Mouse (Mus musculus) heart, adult 9 months (tissue): ENCODE measurements around the gene Mydgf.

ENCODE experiments used
- DNase-seq, 2 experiments: peaks; one replicate each; pipeline ENCODE4 v3.0.0; 2022; ENCODE audit warnings: low spot score in 2 of 2

The Mydgf gene

DNA sequence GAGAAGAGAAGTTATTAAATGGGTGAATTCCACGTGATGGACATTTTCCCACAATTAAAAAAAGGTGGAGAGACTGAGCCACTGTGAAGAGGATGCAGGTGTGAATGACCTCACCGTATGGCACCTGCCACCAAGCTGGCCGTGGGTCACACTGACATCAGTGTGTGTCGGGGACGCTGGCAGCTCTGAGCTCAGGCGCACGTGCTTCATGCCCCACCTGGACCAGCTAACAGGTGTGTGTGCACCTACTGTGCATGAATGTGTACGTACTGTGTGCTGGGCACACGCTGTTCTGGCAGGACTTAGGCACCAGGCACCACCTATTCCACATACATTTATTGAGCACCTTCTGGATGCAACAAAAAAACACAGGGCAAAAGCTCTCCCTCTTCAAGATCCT lies 39.2 kb downstream of the Mydgf start:
- DNase-seq = no peak

DNA sequence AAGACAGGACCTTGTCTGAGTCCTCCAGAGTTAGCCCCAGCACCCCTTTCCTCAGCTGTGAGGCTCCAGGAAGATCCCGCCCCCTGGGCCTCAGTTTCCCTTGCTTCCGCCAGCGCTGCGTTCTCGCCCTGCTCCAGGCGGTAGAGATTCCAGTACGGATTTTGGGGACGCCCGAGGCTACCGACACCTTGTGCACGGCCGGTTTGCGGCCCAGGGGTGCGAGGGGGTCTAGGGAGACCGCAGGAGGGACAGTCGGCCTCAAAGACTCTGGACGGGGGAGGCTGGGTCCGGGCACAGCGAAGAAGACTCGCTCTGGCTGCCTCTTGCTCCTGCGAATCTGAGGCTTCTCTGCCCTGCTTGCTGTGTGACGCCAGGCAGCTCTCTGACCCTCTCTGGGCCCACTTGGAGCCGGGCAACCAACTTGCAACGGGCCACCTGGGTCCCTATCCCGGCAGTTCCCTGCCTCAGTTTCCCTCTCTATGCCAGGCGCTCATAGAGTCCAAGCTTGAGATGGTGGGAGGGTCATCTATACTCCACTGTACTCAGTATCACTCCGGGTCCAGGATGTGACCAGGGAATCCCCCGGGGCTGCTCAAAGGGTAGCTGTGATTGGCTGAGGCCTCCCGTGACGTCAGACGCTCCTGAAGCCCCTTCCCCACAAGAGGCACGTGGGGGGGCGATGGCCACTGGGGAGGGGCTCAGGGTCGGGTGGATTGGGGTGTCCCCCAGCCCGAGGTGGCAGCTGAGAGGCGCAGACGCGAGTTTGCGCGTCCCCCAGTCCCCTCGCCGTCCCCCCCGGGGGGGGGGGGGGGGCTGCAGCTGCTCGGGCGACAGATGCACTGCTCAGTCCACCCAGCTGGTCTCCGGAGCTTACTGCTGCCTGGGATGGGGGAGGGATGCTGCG lies 41.8 kb downstream of the Mydgf start:
- DNase-seq = no peak

DNA sequence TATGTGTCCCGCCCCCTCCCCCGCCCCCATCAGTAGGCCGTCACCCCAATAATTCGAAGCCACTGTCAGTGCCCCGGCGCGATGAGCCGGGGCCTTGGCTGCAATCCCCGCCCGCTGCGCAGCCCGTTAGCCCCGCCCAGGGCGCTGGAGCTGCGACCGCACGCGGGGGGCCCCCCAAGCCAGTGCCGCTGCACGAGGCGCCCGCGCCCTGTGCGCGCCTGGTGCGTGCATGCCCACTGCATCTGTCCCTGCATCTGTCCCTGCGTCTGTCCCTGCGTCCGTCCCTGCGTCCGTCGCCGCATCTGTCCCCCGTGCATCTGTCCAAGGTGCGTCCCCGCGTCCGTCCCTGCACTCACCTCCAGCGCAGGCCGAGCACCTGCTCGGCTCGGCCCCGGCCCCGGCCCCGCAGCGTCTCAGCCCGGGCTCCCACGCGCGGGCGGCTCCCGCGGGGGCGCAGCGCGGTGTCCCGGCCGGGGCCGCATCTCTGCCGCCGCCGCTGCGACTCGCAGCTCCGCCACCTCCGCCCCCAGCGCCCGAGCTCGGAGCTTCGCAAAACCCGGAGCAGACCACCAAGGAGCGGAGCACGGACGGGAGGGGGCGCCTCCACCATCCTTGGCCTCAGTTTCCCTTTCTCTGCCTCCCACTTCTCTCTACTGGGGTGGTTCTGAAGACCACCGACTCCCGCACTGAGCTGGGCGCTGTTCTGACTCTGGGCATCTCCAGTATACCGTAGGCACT lies 43.7 kb downstream of the Mydgf start, which contains the start of gene Sema6b:
Gene Sema6b (minus strand): TSS at position 486 of the 738 bp plus-strand sequence.
- no peak for DNase-seq

DNA sequence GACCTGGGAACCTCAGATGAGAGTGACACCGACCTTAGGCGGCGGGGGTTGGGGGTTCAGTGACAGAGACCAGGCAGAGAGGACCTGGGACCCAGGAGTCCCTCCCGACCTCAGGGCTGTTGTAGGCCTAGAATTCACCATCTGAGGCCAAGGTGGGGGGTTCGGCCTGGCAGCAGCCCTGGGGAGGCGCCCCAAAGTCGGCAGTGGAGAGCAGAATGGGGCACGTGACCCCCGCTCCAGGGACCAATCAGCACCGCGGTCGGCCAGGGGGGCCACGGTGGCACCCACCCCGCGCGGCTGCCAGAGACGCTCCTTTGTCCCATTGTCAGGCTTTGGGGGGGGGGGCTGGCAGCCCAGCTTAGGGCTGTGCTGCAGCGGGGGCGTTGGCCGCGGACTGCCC lies 44.4 kb downstream of the Mydgf start:
- DNase-seq = no peak

DNA sequence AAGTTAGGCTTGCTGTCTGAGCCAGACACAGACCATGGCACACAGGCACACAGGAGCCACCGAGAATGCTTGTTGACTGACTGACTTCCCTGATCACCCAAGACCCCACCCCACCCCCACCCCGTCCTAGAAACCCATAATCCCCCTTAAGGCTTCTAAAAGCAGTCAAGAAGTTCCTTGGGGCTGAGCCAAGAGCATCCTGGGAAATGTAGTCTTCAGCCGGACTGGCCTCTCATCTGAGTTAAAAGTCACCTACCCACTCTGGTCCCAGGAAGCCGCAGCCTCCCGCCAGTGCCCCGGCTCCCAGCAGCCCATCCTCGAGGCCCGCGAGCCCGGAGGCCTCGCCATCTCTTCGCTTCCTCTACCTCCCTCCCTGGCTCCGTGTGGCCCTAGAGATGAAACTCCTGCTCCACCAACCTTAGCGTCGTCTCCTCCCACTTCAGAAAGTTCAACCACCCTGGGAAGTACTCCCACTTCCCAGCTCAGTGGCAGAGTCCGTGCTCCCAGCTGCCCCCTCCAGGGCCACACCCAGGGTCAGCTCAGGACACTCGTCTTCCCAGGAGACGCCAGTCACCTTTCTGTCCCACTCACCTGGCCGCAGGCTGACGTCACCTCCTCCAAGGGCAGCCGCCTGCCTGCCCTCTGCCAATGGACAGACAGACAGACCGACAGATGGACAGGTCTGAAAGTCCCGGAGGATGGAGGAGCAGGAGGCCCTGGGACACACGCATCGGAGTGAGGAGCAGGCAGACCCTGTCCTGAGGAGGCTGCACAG lies 45.7 kb downstream of the Mydgf start:
- DNase-seq = no peak

DNA sequence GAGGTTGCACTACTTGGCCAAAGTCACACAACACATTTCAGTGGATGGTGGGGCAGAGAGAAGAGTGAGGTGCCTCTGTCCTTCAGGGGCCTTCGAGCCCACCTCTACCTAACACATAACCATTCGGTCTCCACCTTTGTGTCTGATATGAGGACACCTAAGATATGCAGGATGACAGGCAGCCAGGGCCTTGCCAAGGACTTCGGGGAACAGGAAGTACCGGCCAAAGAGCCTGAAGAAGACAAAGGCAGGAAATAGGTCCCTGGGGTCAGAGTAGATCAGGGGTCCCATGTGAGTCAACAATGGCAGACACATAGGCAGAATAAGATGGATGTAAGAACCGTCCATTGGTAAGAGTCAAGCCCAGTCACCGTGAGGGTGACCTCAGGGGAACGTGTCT lies 47.2 kb downstream of the Mydgf start:
- no peak for DNase-seq

- DNase-seq = peak; percentile 67 to 70
These were observed 49.2 kb downstream of the Mydgf start for GRCm38 (mm10) chr17:56134463-56134971.

- DNase-seq = peak; percentile 89 to 93
These were observed 50.0 kb downstream of the Mydgf start for GRCm38 (mm10) chr17:56133457-56134363.

- peak in 1 of 2 experiments; percentile 79 for DNase-seq
These were observed 51.1 kb downstream of the Mydgf start for GRCm38 (mm10) chr17:56132661-56133060.

GRCm38 (mm10) chr17:56131814-56132213 lies 51.9 kb downstream of the Mydgf start:
- no peak for DNase-seq

DNA sequence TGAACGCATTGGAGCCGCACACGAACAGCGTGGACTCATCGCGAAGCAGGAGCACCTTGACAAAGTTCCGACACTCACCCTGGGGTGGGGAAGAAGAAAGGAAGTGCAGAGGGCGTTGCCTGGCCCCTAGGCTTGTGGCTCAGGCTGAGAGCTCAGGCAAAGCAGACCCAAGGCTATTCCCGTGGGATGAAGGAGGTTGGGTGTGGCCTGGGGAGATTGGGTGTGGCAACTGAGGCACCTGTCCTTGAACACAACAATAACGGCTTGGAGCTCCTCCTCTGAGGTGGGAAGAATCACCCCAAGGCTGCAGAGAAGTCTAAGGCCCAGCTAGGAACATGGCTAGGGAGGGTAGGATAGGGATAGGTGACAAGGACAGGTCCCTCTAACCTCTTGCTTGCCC lies 52.6 kb downstream of the Mydgf start:
- DNase-seq = no peak

GRCm38 (mm10) chr17:56128246-56128645 lies 55.5 kb downstream of the Mydgf start:
- DNase-seq = no peak

DNA sequence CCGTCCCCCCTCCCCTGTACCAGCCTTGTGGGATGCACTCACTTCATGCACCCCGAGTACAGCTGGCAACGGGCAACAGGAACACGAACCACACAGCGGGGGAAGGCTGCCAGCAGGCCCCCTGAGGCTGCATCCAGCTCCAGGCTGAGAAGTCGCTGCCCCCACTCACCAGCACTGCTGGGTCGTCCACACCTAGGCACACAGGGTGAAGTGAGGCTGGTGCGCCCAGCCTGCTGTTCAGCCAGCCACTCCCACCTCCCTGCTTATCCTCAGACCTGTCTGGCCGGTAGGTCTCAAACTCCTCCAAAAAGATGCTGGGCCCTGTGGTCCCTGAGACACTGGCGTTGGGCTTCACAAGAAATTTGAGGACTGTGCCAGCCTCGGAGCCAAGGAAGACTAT lies 57.5 kb downstream of the Mydgf start:
- no peak for DNase-seq
